Mouse (Mus musculus): ENCODE measurements around the gene Kcp. TPM values are rescaled to one million over a fixed set of nuclear protein-coding genes. Genes with fewer than 3 reads are reported as not detected.

Kcp gene
- total RNA-seq, 2 experiments from 2014 or later, result 2.7 to 5.8 TPM

- intact Hi-C loops (cut with DNase I), result no loop called here
- DNase-seq, result peak; percentile 37 to 56
Observed at GRCm38 (mm10) chr6:29524034-29524489, 16.3 kb upstream of the Kcp start.

- DNase-seq, result no peak
- intact Hi-C loops (cut with DNase I), result no loop called here
Observed at GRCm38 (mm10) chr6:29523301-29524033, 15.7 kb upstream of the Kcp start.

GRCm38 (mm10) chr6:29522626-29523300, 15.0 kb upstream of the Kcp start:
- no peak for DNase-seq
- intact Hi-C loops (cut with DNase I), result no loop called here

GRCm38 (mm10) chr6:29517139-29517538, 9.4 kb upstream of the Kcp start:
- intact Hi-C loops (cut with DNase I), result loop anchor here (1.0 kb wide), 1 partner anchor 133 kb away; no protein-coding TSS in a partner anchor
- DNase-seq, result peak; percentile 74 to 82

- intact Hi-C loops (cut with DNase I), result no loop called here
- peak; percentile 47 to 49 for DNase-seq
Observed at GRCm38 (mm10) chr6:29513284-29513683, 5.5 kb upstream of the Kcp start.

GRCm38 (mm10) chr6:29509086-29509485, 1.3 kb upstream of the Kcp start:
- peak in 1 of 2 experiments; percentile 25 for DNase-seq

GRCm38 (mm10) chr6:29506834-29507233, 918 bp downstream of the Kcp start:
- no peak for DNase-seq
- intact Hi-C loops (cut with DNase I), result no loop called here

More at GRCm38 (mm10) chr6:29509086-29509485, 1.3 kb upstream of the Kcp start:
- intact Hi-C loops (cut with DNase I), result no loop called here

GRCm38 (mm10) chr6:29505493-29505892, 2.3 kb downstream of the Kcp start:
- intact Hi-C loops (cut with DNase I), result no loop called here
- no peak for DNase-seq

- DNase-seq, result no peak
- intact Hi-C loops (cut with DNase I), result no loop called here
Observed at GRCm38 (mm10) chr6:29501599-29501998, 6.2 kb downstream of the Kcp start.

- DNase-seq, result no peak
- intact Hi-C loops (cut with DNase I), result no loop called here
Observed at GRCm38 (mm10) chr6:29500810-29501209, 6.9 kb downstream of the Kcp start.

GRCm38 (mm10) chr6:29500177-29500576, 7.6 kb downstream of the Kcp start:
- intact Hi-C loops (cut with DNase I), result no loop called here

GRCm38 (mm10) chr6:29497791-29498190, 10.0 kb downstream of the Kcp start:
- intact Hi-C loops (cut with DNase I), result no loop called here
- no peak for DNase-seq

More at GRCm38 (mm10) chr6:29500177-29500576, 7.6 kb downstream of the Kcp start:
- DNase-seq, result no peak

GRCm38 (mm10) chr6:29496270-29496669, 11.5 kb downstream of the Kcp start:
- intact Hi-C loops (cut with DNase I), result no loop called here
- no peak for DNase-seq

- peak in 1 of 2 experiments; percentile 28 for DNase-seq
- intact Hi-C loops (cut with DNase I), result no loop called here
Observed at GRCm38 (mm10) chr6:29494101-29494500, 13.7 kb downstream of the Kcp start.

GRCm38 (mm10) chr6:29485951-29486350, 21.8 kb downstream of the Kcp start:
- intact Hi-C loops (cut with DNase I), result loop anchor here (2.0 kb wide), 1 partner anchor 97 kb away; the partner anchor contains the start of gene Opn1sw
- no peak for DNase-seq

- intact Hi-C loops (cut with DNase I), result loop anchor here (2.0 kb wide), 1 partner anchor 96 kb away; the partner anchor contains the start of gene Opn1sw
- peak; percentile 64 to 81 for DNase-seq
Observed at GRCm38 (mm10) chr6:29484716-29485559, 22.8 kb downstream of the Kcp start.

- intact Hi-C loops (cut with DNase I), result no loop called here
- DNase-seq, result no peak
Observed at GRCm38 (mm10) chr6:29482691-29483090, 25.1 kb downstream of the Kcp start.

- intact Hi-C loops (cut with DNase I), result no loop called here
- no peak for DNase-seq
Observed at GRCm38 (mm10) chr6:29474736-29475135, 33.0 kb downstream of the Kcp start.

GRCm38 (mm10) chr6:29473941-29474691, 33.6 kb downstream of the Kcp start:
- peak; percentile 66 for DNase-seq
- intact Hi-C loops (cut with DNase I), result no loop called here

- DNase-seq, result no peak
- intact Hi-C loops (cut with DNase I), result no loop called here
Observed at GRCm38 (mm10) chr6:29471137-29471536, 36.6 kb downstream of the Kcp start, which contains the start of gene Atp6v1fnb. TSS of gene Atp6v1fnb (plus strand) at chr6:29471437.
